Comparison of ENCODE assay signal across 13 mouse cellular contexts in genomic region chr7:98852950-98853650, GRCm38 (mm10). TPM values are rescaled to one million over a fixed set of nuclear protein-coding genes. Genes with fewer than 3 reads are reported as not detected.
"Had no signal": no experiment of that assay in that cellular context is flagged by ENCODE, and none has a peak within 500 bp of the region (broad histone marks: within the 10 kb centered on the region; RNA-seq: fewer than 3 reads in every experiment).

No protein-coding gene starts in this region.

- H3K27ac ChIP-seq: left cerebral cortex, adult 2 months; limb, embryonic 15.5 days; liver, embryonic 12.5 days; midbrain, embryonic 12.5 days; stomach, embryonic 15.5 days had no signal

- H3K4me3 ChIP-seq: left cerebral cortex, adult 2 months; limb, embryonic 15.5 days; liver, embryonic 12.5 days; midbrain, embryonic 12.5 days; stomach, embryonic 15.5 days had no signal

- H3K27me3 ChIP-seq: liver, embryonic 12.5 days; stomach, embryonic 15.5 days had no signal

- H3K36me3 ChIP-seq: liver, embryonic 12.5 days; midbrain, embryonic 12.5 days had no signal

- H3K4me2 ChIP-seq: limb, embryonic 15.5 days; liver, embryonic 12.5 days; lung, embryonic 14.5 days; midbrain, embryonic 12.5 days; stomach, embryonic 15.5 days had no signal

- ATAC-seq: liver, embryonic 12.5 days; midbrain, embryonic 16.5 days had no signal

- H3K9ac ChIP-seq: limb, embryonic 15.5 days; liver, embryonic 12.5 days; lung, embryonic 14.5 days; midbrain, embryonic 12.5 days; stomach, embryonic 15.5 days had no signal

- H3K9me3 ChIP-seq: limb, embryonic 15.5 days; liver, embryonic 12.5 days; midbrain, embryonic 12.5 days; stomach, embryonic 15.5 days had no signal

- DNase-seq: kidney, postnatal 10 days; lung, embryonic 14.5 days; lung, postnatal 10 days; lung, postnatal 4 days; right cerebral cortex, postnatal 4 days; thymus, postnatal 4 days had no signal

RNA-seq across cellular contexts. Expression of gene Wnt11, which starts 18.2 kb away (rescaled TPM):
- total RNA-seq: megakaryocyte-erythroid progenitor cell, adult 5-6 weeks had no signal
